Mouse (Mus musculus) liver, embryonic 14.5 days (tissue): ENCODE data around the gene Ghr. TPM values are rescaled to one million over a fixed set of nuclear protein-coding genes. Genes with fewer than 3 reads are reported as not detected.

Experiments used
- ATAC-seq: fragments of 200-750 bp; cut with Nextera tagmentation; 2 replicates; pipeline ENCODE4 v1.8.0; 2017; ENCODE audit warnings: moderate number of reproducible peaks, mild to moderate bottlenecking, moderate library complexity; ENCODE audit not compliant: insufficient read depth
- DNase-seq, 3 experiments: peaks; one replicate each; pipeline ENCODE4 v3.0.0-alpha.2; 2012 to 2013; ENCODE audit warnings: low read depth in 3 of 3, low spot score in 3 of 3
- H3K27ac ChIP-seq: fragments of 300-500 bp; sonication (generic); 2 replicates; pipeline ENCODE4 v1.5.1; 2014; ENCODE audit warnings: moderate library complexity, mild to moderate bottlenecking, control low read depth, inconsistent platforms
- H3K27me3 ChIP-seq: fragments of 300-500 bp; sonication (generic); 2 replicates; pipeline ENCODE4 v1.6.1; 2014; ENCODE audit warnings: mild to moderate bottlenecking, low read length, moderate library complexity; ENCODE audit not compliant: control insufficient read depth, insufficient read depth
- H3K36me3 ChIP-seq: fragments of 300-500 bp; sonication (generic); replicated peaks from 2 replicates; pipeline ENCODE4 v1.6.1; 2014; ENCODE audit warnings: low read depth; ENCODE audit not compliant: control insufficient read depth, insufficient read depth
- H3K4me1 ChIP-seq, 2 experiments: fragments of 200-500 bp in 1 of 2; fragments of 300-500 bp in 1 of 2; sonication (generic) in 1 of 2; replicated peaks; 2 replicates each; pipeline ENCODE4 v1.6.1; 2012 to 2014; ENCODE audit warnings: antibody characterized with exemption in 1 of 2, inconsistent platforms in 1 of 2, low read length in 1 of 2; ENCODE audit not compliant: control insufficient read depth in 2 of 2, insufficient read depth in 2 of 2
- H3K4me2 ChIP-seq: fragments of 300-500 bp; sonication (generic); 2 replicates; pipeline ENCODE4 v1.6.1; 2014; ENCODE audit warnings: low read depth, mild to moderate bottlenecking, control low read depth, moderate library complexity
- H3K4me3 ChIP-seq, 2 experiments: fragments of 200-500 bp in 1 of 2; fragments of 300-500 bp in 1 of 2; sonication (generic) in 1 of 2; 2 replicates each; pipeline ENCODE4 v1.5.1; 2012 to 2014; ENCODE audit warnings: low read depth in 2 of 2, low read length in 2 of 2, mild to moderate bottlenecking in 2 of 2, control low read depth in 1 of 2, inconsistent platforms in 1 of 2, moderate library complexity in 1 of 2; ENCODE audit not compliant: insufficient read depth in 1 of 2
- H3K9ac ChIP-seq: fragments of 300-500 bp; sonication (generic); replicated peaks from 2 replicates; pipeline ENCODE4 v1.6.1; 2014; ENCODE audit warnings: mild to moderate bottlenecking, control low read depth, moderate library complexity
- H3K9me3 ChIP-seq: fragments of 300-500 bp; sonication (generic); 2 replicates; pipeline ENCODE4 v1.6.1; 2016; ENCODE audit warnings: low read length, mixed read lengths; ENCODE audit not compliant: control insufficient read depth
- CTCF ChIP-seq: IDR thresholded peaks from 2 replicates; pipeline ENCODE4 v1.5.1; 2016; ENCODE audit warnings: antibody characterized with exemption, low read depth, control low read depth
- EP300 ChIP-seq: IDR thresholded peaks from 2 replicates; pipeline ENCODE4 v1.6.1; 2016; ENCODE audit warnings: antibody characterized with exemption, low read depth
- WGBS: fragments of 180-500 bp; shearing (Covaris S2); extraction: QIAGEN DNeasy Blood & Tissue Kit; methylation state at CpG from one replicate; pipeline ENCODE4 v1.1.7; 2014; ENCODE audit not compliant: insufficient replicate concordance; 5-methylcytosine and 5-hydroxymethylcytosine counted together
- polyA plus RNA-seq, 2 experiments: library from polyadenylated mRNA; depleted of rRNA in 1 of 2; stranded (reverse) in 1 of 2; unstranded in 1 of 2; fragments of >200 nt; fragmentation: Nextera tagmentation in 1 of 2; extraction: Ambion mirVana in 1 of 2; gene quantifications; 2 replicates each; pipeline versions ENCODE4 v1.2.1 to v1.2.3; 2012 to 2014

Gene Ghr
- polyA plus RNA-seq, 2 experiments = 6.9 to 18.3 TPM

- no peak overlapping the region for H3K27ac ChIP-seq
- DNase-seq = no peak
- no peak for ATAC-seq
Measured at GRCm38 (mm10) chr15:3397369-3398100, 185.8 kb downstream of the Ghr start.

GRCm38 (mm10) chr15:3396149-3396548 is 187.1 kb downstream of the Ghr start:
- ATAC-seq = no peak
- H3K27ac ChIP-seq = no peak overlapping the region
- H3K4me3 ChIP-seq = no peak overlapping the region
- no peak overlapping the region for H3K4me2 ChIP-seq
- H3K36me3 ChIP-seq = no peaks in the 10 kb centered on the region
- no peak for TF ChIP-seq EP300
- no peak for TF ChIP-seq CTCF
- 60% methylated on average over 2 of the region's 2 CpGs for WGBS
- no peaks in the 10 kb centered on the region for H3K4me1 ChIP-seq
- H3K9ac ChIP-seq = no peak overlapping the region
- DNase-seq = no peak
- H3K27me3 ChIP-seq = no peaks in the 10 kb centered on the region
- H3K9me3 ChIP-seq = no peaks in the 10 kb centered on the region

More at GRCm38 (mm10) chr15:3397369-3398100, 185.8 kb downstream of the Ghr start:
- Histone ChIP-seq H3K4me3 (no peak overlapping the region), H3K4me2 (no peak overlapping the region), H3K27me3 (no peaks in the 10 kb centered on the region), H3K36me3 (no peaks in the 10 kb centered on the region), H3K4me1 (no peaks in the 10 kb centered on the region), H3K9me3 (no peaks in the 10 kb centered on the region), H3K9ac (no peak overlapping the region)
- 61% methylated on average over 3 of the region's 3 CpGs for WGBS
- TF ChIP-seq EP300 = no peak
- TF ChIP-seq CTCF = no peak

GRCm38 (mm10) chr15:3395700-3396099 is 187.6 kb downstream of the Ghr start:
- Histone ChIP-seq H3K4me1 (no peaks in the 10 kb centered on the region), H3K9ac (no peak overlapping the region), H3K27me3 (no peaks in the 10 kb centered on the region), H3K27ac (no peak overlapping the region), H3K4me3 (no peak overlapping the region), H3K9me3 (no peaks in the 10 kb centered on the region), H3K36me3 (no peaks in the 10 kb centered on the region), H3K4me2 (no peak overlapping the region)
- DNase-seq (no peak), ATAC-seq (no peak)
- TF ChIP-seq EP300 (no peak), CTCF (no peak)
- 55% methylated on average over 3 of the region's 3 CpGs for WGBS

- Histone ChIP-seq H3K9ac (no peak overlapping the region), H3K27ac (no peak overlapping the region), H3K36me3 (no peaks in the 10 kb centered on the region), H3K4me3 (no peak overlapping the region), H3K9me3 (no peaks in the 10 kb centered on the region), H3K4me1 (no peaks in the 10 kb centered on the region), H3K27me3 (no peaks in the 10 kb centered on the region), H3K4me2 (no peak overlapping the region)
- TF ChIP-seq CTCF (no peak), EP300 (no peak)
- ATAC-seq (no peak), DNase-seq (no peak)
Measured at GRCm38 (mm10) chr15:3390722-3391121, 192.6 kb downstream of the Ghr start.

- H3K9me3 ChIP-seq = no peaks in the 10 kb centered on the region
- H3K4me1 ChIP-seq = no peaks in the 10 kb centered on the region
- no peak overlapping the region for H3K4me3 ChIP-seq
- no peak overlapping the region for H3K9ac ChIP-seq
- DNase-seq (no peak), ATAC-seq (no peak)
- no peak for TF ChIP-seq EP300
- no peaks in the 10 kb centered on the region for H3K27me3 ChIP-seq
- H3K4me2 ChIP-seq = no peak overlapping the region
- H3K27ac ChIP-seq = no peak overlapping the region
- H3K36me3 ChIP-seq = no peaks in the 10 kb centered on the region
Measured at GRCm38 (mm10) chr15:3389011-3389410, 194.3 kb downstream of the Ghr start.
